Mouse (Mus musculus): ENCODE results near the gene Gpm6b.

The Gpm6b gene

DNA sequence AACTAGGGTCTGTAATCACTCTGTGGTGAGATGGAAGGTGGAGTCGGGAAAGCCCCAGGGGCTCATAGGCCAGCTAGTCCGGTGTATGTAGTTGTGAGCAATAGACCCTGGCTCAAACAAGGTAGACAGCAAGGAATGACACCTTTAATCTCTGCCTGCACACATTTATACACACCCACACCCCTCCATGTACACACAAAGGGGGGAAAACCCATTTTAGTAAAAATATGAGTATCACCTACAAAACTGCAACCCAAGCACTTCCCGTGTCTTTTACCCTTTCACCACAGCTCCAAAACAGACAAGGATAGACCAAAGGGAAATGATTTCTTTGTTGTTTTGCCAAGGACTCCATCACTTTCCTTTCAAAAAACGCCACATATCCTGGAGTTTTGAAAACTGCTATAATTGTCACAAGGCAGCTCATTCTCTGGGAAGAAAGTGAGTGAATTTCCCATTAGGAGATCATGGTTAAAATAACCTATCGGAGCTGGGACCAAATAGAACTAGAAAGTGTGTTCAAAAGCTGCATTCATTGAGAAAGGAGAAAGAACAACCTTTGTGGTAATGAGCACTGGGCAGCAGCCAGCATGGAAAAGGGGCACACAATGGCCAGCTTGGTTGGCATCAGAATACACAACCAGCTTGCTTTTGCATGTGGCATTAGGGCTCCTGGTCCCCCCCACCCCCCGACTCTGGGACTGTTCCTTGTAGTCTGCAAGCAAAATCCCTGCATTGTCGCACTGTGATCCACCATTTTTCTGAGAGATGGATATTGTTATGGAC is 68.9 kb downstream of the Gpm6b start:
- no peak for DNase-seq (ENCODE audit: low spot score)

DNA sequence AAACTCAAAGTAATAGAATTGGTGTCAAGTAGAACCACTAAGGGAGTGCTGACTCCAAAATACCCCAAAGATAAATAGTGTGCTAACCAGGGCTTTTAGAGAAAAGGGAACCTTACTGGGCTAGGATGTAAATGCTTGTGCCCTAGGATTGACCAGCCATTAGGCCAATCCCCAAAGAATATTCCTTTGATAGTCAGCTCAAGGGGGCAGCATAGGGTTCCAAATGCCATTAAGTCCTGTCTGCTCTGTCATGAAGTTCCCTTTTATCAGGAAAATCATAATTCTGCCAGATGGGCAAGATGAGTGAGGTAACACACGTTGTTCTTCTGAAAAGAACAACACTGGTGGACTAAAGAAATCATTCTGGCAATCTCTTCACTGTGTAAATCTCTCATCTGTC is 70.1 kb downstream of the Gpm6b start:
- no peak for DNase-seq (ENCODE audit: low spot score)

DNA sequence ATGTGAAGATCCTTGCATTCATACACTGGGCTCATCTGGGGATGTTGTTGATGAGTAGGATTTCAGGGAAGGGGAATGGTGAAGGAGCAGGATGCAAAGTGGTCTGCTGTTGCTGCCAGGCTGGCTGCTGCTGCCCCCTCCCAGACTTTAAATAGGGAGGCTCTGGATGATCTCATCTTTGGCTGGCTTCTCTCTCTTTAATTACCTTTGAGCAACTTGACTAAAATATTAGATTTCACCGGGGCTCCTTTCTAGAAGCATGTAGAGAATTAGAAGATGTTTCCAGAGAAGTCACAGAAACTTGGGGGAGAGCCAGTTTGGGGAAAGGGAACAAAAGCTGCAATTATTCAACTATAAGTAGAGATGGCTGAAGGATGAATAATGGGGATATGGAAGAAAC is 76.5 kb downstream of the Gpm6b start:
- no peak for DNase-seq (ENCODE audit: low spot score)

DNA sequence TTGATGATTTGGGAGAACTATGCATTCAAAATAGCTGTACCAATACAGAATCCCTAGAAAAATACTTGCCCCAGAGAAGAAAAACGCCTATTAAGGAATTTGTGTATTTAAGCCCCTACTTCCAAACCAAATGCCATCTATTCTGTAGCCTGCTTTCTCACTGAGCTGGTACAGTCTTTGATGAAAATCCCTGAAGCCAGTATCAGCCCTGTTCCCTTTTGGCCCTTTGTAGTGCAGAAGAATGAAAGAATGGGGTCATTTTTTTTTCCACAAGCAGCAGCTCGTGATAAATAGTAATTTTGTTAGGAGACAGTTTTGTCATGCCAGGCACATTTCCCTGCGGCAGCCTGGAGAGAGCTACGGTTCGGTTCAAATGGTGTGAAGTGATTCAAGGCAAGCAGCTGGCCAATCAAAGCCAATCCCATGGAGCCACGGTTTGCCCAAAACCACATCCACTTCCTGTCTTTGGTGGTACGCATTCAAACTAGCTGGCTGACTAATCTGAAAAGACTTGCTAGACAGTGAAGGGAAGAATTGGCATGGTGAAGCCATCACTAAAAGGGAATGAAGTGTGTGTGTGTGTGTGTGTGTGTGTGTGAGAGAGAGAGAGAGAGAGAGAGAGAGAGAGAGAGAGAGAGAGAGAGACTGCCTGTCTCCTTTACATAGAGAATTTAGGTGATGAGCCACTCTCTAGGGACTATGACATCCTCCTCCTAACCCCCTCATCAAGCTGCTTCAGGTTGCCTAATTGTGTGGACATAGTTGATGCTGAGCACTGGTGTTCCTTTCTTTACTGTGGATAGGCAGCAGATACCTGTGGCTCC is 78.1 kb downstream of the Gpm6b start:
- no peak for DNase-seq (ENCODE audit: low spot score)

DNA sequence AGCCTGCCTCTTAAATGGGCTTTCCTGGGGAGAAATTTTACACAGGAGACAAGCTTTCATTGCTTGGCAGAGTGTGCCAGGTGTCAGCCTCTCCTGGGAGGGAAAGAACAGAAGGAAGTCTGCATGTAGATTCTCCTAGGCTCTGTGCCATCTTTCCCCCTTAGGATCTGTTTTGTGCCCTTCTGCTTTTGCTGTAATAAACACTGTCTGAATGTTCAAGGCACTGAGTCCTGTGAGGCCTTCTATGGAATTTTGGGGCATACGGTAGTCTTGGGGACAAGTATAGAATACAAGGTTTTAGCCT is 78.6 kb downstream of the Gpm6b start:
- DNase-seq (ENCODE audit: low spot score): no peak

DNA sequence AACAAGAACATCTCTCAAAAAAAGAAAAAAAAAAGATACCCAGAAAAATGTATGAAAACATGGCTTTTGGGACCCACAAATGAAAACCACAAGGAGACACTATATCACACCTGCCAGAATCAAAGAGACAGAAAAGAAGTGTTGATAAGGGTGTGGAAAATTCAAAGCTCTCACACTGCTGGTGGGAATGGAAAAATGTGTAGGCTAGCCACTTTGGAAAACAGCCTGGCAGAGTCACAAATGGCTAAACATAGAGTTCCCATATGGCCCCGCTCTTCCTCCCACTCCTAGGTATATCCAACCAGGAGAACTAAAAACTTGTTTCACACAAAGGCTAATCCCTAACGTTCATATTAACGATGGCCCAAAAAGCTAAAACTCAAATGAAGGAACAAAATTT is 84.5 kb downstream of the Gpm6b start:
- no peak for DNase-seq (ENCODE audit: low spot score)

DNA sequence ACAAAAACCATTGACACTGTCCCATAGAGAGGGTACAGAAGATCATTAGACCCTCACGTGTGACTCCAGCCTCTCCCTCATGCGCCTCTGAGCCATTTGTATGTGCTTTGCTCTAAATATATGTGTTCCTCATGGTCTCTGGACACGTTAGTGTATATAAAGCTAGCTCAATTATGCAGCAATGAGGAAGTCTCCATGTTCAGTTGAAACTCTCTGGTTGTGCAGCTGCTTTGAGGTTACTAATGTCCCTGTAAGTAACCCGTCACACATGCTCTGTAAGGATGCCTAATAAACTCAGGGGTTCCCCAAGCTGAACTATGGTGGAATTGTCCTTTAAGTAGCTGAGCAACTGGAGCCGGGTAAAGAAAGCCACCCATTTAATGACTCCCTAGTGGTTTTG is 88.9 kb downstream of the Gpm6b start:
- DNase-seq (ENCODE audit: low spot score): no peak

DNA sequence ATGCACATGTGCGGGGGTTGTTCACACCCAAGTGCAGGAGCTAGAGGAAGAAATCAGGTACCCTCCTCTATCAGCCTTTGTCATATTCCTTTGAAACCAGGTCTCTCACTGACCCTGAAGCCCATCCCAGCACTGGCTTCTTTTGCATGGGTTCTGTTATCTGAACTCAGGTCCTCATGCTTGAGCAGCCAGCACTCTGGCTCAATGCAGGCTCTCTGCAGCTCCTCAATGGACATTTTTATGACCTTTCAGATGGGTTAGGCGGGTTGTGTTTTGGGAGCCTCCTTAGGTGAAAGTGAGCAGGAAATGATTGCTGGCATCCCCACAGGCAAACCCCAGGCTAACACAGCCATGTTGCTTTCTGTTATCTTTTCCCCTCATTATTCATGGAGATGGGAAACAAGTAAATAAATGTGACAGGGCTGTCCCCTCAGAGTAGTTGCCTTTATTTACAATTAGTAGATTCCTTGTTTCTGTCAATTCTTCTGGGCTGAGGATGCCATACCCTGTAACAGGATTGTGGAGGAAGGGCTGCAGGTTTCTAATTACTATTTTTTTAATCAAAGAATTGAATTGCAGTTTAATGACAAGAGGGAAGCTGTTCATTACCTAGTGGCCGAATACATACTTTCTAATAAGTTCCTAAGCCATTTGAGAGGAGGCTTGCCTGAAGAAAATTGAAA is 89.6 kb downstream of the Gpm6b start:
- no peak for DNase-seq (ENCODE audit: low spot score)

DNA sequence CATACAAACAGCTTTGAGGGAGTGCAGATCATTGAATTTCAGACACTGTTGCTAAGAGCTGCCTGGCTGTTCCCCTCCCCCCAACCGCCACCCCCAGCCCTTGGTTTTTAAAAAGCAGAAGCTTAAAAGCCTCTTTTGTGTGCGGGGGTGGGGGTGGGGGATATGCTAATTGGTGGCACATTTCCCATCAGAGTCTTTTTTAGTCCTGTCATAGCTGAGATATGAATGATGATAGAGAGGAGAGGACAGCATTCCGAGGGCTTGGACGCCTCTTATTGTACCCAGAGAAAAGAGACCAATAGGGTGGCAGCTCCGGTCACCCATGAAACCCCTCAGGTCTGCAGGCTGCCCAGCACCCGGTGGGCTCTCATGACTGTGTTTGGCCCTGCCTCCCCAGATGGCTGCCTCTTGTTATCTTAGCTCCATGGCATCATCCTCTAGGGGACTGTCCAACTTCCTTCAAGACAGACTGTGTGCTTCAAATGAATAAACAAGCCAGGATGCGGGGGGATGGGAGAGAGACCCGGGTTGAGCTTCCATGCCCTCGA is 90.3 kb downstream of the Gpm6b start:
- no peak for DNase-seq (ENCODE audit: low spot score)

DNA sequence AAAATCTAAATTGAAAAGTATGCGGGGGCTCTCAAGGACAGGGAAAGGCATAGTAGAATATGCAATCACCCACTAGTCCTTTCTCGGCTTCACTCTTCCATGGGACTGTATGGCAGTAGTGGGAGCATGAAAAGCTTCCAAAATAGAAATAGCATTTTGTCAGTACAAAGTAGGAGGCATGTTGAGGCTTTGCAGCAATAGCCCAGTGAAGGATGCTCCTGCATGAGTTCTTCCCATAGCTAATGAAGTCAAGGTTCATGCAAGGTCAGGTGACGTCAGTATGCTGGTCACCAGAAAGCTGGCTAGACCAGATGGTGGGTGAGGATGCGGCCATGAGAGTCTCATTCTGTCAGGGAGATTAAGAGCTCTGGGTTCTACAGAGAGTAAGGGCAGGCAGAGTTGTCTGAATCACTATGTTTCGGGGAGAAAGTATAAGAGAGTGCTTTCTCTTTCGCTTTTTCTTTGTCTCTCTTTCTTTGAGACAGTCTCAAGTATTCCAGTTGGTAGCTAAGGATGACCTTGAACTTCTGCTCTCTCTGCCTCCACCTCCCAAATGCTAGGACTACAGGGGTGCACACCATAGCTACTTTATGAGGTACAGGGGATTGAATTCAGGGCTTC is 95.9 kb downstream of the Gpm6b start:
- DNase-seq (ENCODE audit: low spot score): no peak

DNA sequence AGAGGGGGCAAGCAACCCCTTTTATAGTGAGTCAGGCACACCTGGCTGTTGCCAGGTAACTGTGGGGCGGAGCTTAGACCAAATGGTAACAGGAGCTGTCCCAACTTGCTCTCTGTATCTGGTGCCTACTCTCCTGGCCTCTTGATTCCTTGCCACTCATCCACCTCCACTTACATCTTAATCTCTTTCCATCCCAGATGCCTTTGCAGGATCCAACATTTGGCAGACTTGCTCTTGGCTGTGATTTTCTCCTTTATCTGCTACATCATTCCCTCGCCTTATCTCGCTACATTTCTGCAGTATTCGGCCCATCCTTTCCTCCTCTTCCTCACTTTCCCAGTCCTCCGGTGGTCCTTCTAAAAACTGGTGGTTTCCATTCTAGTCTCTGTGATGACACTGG is 99.6 kb downstream of the Gpm6b start:
- no peak for DNase-seq (ENCODE audit: low spot score)

DNA sequence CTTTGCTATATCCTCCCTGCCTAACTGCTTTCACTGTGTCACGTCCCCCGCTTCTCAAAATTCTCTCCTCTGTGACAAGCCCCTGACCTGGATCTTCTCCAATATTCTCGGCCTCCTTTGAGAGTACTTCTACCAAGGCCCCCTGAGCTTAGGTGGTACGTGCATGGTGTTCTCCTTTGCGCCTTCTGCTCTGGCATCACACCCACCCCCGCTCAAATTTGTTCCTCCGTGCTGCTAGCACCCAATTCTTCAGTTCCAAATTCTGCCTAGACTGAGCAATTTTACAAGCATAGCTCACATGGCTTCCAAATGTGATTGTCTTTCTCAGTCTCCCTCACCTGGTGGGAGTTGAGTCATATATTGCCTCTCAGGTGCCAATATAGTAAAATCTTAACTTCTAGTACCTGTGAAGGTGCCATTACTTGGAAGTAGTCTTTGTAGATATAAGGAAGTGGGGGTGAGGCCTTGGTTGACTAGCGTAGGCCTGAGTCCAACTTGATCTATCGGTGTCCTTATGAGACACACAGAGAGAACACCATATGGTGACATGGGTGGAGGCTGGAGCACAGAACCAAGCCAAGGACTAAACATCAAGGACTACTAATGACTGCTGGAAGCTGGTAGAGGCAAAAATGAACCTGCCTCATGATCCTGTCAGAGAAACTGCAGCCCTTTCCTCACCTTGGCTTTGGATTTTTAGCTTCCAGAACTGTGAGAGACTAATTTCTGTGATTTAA is 100.2 kb downstream of the Gpm6b start:
- DNase-seq (ENCODE audit: low spot score): no peak

DNA sequence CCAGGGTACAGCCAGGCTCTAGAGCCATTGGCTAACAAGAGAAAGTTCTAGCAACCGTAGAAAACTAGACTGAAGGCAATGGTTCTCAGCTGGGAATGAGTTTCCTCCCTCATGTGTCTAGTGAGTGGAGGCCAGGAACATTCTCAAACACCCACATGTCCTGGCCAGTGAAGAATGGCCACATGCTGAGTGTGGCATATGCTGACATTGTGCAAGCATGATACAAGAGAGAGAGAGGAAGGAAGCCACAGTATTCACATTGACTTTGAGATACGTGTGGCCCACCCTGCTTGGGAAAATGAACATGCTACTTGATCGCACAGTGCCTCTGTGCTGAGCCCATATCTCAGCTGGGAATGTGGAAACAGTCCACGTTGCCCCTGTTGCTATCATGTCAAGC is 101.2 kb downstream of the Gpm6b start:
- DNase-seq (ENCODE audit: low spot score): no peak

DNA sequence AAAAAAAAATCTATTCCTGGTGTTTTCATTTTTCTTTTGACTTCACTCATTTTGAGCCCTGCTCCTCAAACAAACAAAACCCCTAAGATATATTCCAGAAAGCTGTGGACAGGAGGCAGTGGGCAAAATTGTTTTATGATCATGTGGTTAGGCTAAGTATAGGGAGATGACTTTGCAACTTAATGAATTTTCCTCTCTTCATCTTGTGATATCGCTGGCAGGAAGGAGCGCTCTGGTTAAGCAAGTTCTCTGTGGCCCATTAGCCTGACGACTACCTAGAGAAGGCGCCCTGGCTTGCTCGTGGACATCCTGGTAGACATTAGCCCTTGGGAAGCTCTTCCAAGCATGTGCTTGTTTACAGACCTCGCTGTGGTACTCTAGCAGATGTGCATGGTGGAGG is 103.1 kb downstream of the Gpm6b start:
- DNase-seq (ENCODE audit: low spot score): no peak

DNA sequence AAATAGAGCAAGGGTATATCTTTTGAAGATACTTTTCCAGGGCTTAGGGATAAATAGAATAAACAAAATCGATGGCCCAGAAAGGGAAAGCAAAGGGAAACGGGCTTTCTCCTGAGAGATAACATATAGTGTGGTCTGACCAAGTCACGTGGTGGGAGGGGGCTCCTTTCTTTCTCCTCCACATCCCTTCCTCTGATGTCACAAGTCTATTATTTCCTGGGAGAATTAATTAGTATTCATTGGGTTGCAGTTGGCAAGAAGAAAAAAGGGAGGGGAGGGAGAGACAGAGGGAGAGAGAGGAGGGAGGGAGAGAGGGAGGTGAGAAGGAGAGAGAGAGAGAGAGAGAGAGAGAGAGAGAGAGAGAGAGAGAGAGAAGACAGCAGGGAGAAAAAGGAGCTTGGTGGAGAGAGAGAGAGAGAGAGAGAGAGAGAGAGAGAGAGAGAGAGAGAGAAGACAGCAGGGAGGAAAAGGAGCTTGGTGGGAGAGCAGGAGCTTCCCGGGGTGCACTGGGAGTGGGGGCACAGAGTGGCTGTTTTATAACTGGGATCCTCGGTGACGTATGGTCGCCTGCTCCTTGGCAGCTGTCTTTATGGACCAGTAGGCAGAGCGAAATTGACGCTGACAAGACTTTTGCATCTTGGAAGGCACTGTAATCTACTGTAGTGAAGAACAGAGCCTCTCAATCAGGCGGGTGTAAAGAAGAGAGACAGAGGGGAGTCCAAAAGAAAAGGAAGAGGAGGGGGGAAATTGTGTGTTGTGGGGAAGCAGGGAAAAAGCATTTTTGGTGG is 105.7 kb downstream of the Gpm6b start:
- DNase-seq (ENCODE audit: low spot score): no peak

DNA sequence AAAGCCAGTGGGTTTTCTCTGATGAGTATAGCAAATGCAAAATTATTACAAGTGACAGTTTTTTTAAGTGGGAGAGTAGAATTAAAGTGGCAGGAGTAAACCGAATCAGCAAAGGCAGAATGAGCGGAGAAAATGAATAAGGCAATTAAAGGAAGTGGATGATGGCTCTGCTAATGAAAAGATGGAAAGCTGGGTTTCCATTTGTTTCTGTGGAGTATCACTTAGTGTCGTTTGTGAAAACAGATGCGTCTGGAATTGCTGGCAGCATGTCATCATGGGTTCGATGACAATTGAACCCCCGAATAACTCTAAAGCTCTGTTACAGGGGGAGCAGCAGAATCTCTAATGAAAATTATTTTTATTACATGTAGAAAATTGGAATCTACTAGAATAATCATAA is 109.4 kb downstream of the Gpm6b start:
- no peak for DNase-seq (ENCODE audit: low spot score)

DNA sequence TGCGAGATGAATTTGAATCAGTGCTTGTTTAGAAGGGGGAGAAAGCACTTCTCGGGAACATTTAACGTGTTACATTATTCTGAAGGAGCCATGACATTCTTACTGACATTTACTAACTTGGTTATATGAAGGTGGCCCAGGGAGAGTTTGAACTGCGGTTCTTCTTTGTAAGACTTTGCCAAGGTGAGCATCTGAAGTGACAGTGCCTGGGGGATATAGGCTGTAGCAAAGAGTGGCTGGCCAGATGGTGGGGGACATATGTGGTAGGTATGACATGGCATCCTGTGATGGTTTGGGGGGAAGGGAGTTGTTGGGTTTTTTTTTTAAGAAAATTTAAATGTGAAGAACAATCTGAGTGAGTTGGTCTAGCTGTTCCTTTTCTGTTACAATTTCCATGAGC is 109.9 kb downstream of the Gpm6b start:
- no peak for DNase-seq (ENCODE audit: low spot score)

DNA sequence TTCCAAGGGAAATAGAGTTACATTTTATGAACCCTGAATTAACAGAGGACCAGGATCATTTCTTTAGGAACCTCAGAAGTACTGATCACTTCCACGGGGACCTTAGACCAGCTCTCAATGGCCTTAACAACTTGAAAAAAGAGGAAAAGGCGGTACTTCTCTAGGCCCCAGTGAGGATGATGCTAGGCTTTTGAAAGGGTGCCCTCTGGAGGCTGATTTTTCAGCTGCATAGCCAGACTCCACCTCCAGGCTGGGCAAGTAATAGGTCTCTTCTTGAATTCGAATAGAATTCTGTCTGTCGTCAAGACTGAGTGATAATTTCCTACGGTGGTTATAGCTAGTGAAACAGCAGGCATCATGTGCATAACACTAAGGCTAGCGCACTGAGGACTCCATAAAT is 113.1 kb downstream of the Gpm6b start:
- peak; percentile 41 for DNase-seq (ENCODE audit: low spot score)

DNA sequence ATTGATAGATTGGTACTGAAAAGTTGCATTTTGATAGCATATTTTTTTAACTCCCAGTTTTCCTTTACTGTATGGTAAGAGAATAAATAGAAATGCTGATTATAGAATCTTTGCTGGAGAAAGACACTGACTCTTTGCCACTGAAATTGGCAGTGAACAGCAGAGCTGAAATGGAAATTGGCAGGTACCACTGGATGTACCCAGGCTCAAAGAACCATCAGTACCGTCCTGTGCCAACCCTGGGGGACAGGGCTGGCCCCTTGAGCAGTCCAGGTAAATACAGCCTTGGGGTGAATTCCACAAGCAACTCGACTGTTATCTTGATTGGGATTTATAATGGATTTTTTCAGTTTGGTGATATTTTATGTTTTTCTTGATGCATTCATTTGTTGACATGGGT is 114.7 kb downstream of the Gpm6b start:
- no peak for DNase-seq (ENCODE audit: low spot score)

DNA sequence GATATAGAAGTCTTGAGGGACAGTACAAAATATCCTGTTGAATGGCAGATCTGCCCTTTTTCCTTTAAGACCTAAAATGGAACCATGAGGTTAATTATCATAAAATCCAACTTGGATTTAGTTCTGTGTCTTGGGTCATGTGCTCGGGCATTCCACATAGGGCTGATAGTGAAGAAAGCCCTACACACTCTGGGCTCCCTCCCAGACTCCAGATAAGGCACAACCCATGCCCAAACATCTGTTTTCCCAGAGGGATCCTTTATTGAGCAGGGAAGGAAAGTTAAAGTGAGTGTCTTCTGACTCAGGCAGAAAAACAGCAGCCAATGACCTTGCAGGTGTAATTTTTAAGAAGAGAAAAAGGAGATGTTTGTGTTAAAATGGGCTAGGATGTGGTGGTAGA is 116.2 kb downstream of the Gpm6b start:
- DNase-seq (ENCODE audit: low spot score): no peak

DNA sequence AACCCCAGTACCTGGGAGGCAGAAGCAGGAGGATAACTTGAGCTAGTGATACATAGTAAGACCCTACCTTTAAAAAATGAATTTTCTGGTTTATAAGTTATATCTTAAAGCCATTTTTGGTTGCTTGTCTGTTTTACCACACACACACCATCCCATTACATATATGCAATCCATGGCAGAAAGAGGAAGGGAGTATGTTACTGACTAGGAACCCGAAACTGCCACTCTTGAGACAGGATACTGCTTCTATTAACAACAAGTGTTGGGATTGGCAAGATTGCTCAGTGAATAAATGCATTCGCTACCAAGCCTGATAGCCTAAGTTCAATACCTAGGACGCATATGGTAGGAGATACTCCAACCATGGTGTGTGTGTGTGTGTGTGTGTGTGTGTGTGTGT is 117.6 kb downstream of the Gpm6b start:
- no peak for DNase-seq (ENCODE audit: low spot score)
